Mouse (Mus musculus): ENCODE results near the gene 1700029H14Rik. TPM values are rescaled to one million over a fixed set of nuclear protein-coding genes. Genes with fewer than 3 reads are reported as not detected.

The 1700029H14Rik gene
- polyA plus RNA-seq, 1 experiment from 2014 or later = not detected

DNA sequence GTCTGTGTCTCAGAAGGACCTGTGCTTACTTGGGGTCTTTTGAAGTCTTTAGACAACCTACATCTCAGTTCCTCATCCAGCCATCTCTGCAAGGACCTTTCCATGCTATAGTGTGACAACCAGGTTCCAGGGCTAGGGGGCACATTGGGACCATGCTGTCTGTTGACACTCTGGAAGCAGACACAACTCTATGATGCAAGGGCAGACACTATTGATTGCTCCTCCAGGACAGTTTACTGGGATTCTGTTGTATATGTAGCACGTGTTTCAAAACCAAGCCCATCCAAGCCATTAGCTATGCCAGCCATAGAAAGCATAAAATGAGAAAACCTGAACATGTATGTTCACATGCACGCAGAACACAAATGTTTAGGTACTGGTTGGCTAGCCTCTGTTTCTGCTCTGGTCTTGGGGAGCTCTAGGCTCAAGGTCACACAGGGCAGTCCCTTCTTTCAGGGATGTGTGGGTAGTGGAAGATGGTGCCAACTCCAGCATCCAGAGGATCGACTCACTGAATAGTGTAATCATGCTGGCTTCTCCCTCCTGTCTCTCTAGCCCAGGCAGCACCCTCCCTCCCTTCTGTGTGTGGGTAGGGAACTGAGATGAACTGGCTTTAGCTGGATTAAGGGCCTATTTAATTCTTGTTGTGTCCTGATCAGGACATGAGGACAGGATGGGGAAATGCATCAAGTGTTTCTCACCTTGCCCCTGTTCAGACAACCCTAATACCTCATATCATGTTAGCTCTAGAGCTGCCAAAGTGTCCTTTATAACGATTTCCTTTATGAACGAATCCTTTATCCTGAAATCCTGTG is 48.5 kb downstream of the 1700029H14Rik start:
- 86% methylated on average over 5 of the region's 5 CpGs for WGBS

DNA sequence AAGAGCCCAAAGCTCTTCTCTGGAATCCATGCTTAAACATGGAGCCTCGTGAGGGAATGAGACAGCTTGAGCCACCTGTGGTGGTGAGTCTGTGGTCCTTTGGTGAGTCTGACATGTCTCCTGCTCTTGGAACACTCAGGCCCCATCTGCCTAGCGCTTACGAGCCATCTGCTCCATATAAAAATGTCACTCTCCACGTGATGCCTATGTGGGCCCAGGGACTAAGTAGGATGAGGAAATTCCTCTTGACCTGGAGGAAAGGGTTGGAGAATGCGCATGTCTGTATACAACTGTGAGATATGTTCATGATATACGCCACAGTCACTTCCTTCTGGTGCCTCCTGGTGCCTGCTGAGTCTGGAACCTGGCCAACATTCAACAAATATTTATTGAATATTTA is 49.6 kb downstream of the 1700029H14Rik start:
- H3K4me1 ChIP-seq = no peaks in the 10 kb centered on the region
- H3K27ac ChIP-seq = no peak overlapping the region
- H3K4me3 ChIP-seq = no peak overlapping the region
- H3K36me3 ChIP-seq = no peaks in the 10 kb centered on the region
- DNase-seq (ENCODE audit: low spot score) = no peak
- no peaks in the 10 kb centered on the region for H3K27me3 ChIP-seq (ENCODE audit: low read depth, poor library complexity, severe bottlenecking)
- H3K9me3 ChIP-seq (replicated peaks) = no peaks in the 10 kb centered on the region
- WGBS = 80% methylated on average over 6 of the region's 6 CpGs

More for the DNA sequence above, 48.5 kb downstream of the 1700029H14Rik start:
- Histone ChIP-seq H3K4me1 (no peaks in the 10 kb centered on the region), H3K27ac (no peak overlapping the region), H3K4me3 (no peak overlapping the region), H3K36me3 (no peaks in the 10 kb centered on the region), H3K27me3 (ENCODE audit: low read depth, poor library complexity, severe bottlenecking) (no peaks in the 10 kb centered on the region), H3K9me3 (replicated peaks) (no peaks in the 10 kb centered on the region)
- no peak for DNase-seq (ENCODE audit: low spot score)

DNA sequence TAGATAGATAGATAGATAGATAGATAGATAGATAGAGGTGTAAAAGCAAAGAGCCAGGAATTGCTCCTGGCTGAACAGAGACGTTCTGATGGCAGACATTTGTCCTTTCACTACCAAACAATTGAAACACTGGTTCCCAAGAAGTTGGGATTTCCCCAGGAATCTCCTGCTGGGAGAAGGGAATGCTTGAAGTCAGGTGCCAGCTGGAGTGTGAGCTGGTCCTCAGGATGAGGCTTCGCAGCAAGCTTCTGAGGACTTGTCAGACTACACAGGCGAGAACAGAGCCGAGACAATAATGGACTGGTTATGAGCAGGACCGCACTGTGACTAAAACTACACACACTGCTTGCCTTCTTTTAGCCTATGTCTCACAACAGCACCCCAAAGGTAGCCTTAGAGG is 50.2 kb downstream of the 1700029H14Rik start:
- Histone ChIP-seq H3K4me1 (no peaks in the 10 kb centered on the region), H3K36me3 (no peaks in the 10 kb centered on the region), H3K4me3 (no peak overlapping the region), H3K27me3 (ENCODE audit: low read depth, poor library complexity, severe bottlenecking) (no peaks in the 10 kb centered on the region), H3K27ac (no peak overlapping the region), H3K9me3 (replicated peaks) (no peaks in the 10 kb centered on the region)
- 70% methylated on average over 5 of the region's 5 CpGs for WGBS
- no peak for DNase-seq (ENCODE audit: low spot score)

DNA sequence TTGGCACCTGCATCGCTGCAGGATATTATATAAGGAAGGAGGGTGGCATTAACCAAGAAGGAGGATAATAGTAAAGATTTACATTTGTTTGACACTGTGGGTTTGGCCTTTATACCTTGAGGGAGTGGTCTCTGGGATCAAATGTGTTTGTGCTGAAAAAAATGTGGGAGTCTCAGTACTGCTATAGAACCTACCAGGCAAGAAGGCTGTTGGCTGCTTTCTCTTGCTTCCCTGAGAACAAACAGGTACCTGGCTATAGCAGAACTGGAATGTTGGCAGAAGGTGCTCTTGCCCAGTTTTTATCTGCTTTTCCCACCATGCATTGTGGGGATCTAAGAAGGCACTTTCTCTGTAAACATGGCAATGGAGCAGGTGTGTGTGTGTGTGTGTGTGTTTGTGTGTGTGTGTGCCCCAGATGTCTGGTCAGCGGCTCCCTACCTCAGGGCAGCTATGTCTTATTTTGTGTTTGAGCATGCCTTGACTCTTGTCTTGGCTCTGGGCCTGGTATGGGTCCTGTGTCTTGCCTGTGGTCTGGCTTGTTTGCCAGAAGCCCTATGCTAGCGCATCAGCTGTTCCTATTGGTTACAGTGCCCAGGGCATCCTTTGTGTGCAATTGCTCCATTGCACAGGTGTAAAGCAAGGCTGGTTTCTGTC is 54.9 kb downstream of the 1700029H14Rik start:
- no peak for DNase-seq (ENCODE audit: low spot score)
- Histone ChIP-seq H3K4me3 (no peak overlapping the region), H3K9me3 (replicated peaks) (no peaks in the 10 kb centered on the region), H3K27ac (no peak overlapping the region), H3K4me1 (no peaks in the 10 kb centered on the region), H3K27me3 (ENCODE audit: low read depth, poor library complexity, severe bottlenecking) (no peaks in the 10 kb centered on the region), H3K36me3 (no peaks in the 10 kb centered on the region)
- WGBS = 86% methylated on average over 3 of the region's 3 CpGs

DNA sequence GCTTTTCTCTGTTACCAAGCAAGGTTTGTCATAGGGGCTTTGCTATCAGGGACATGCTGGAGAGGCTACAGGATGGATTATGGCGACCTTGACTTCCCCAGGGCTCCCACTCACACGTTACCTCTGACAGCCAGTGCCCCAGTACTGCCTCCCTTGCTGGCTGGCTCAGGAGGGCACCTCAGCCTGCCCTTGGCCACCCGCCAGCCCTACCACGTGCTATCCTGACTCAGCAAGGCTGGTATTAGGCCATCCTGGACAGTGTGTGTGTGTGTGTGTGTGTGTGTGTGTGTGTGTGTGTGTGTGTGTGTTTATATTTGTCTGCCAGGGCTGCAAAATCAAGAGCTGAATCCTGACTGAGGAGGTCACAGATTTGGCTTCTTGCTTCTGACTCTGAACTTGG is 55.4 kb downstream of the 1700029H14Rik start:
- WGBS = 76% methylated on average over 4 of the region's 4 CpGs
- no peak for DNase-seq (ENCODE audit: low spot score)
- H3K27me3 ChIP-seq (ENCODE audit: low read depth, poor library complexity, severe bottlenecking) = no peaks in the 10 kb centered on the region
- no peak overlapping the region for H3K4me3 ChIP-seq
- H3K36me3 ChIP-seq = no peaks in the 10 kb centered on the region
- H3K4me1 ChIP-seq = no peaks in the 10 kb centered on the region
- no peak overlapping the region for H3K27ac ChIP-seq
- H3K9me3 ChIP-seq (replicated peaks) = no peaks in the 10 kb centered on the region

DNA sequence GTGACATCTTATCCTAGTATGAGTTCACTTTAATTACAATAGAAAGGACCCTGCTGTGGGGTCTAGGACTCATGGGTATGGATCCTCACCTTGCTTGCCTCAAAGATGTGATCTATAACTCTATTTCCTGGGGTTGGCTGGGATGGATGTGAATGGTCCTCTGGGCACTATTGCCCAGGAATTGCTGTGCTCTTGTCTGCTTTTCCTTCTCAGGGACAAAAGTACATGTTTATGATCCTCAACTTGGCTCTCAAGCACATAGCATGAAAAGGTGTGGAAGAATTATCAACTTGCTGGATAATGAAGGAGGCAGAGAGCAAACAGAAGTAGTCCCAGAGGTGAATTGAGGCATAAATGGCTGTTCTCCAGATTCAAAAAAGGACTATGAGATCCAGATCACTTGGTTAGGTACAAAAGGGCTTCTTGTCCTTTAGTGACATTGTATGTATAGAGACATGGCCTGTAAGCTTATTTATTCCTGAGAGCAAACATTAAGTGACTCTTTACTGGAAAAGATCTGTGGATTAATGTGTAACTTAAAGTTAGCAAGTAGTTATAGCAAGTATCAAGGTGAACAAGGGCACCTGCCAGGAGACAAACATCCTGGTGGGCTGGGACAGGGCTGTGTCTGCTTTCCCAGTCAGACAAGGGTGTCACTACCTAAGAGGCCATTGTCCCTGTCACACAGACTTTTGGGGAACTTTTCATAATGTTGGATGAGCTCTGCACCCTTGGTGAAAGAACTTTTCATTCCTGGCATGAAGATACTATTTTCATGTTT is 57.2 kb downstream of the 1700029H14Rik start:
- H3K4me1 ChIP-seq = no peaks in the 10 kb centered on the region
- no peaks in the 10 kb centered on the region for H3K36me3 ChIP-seq
- H3K27me3 ChIP-seq (ENCODE audit: low read depth, poor library complexity, severe bottlenecking) = no peaks in the 10 kb centered on the region
- H3K27ac ChIP-seq = no peak overlapping the region
- H3K4me3 ChIP-seq = no peak overlapping the region
- no peaks in the 10 kb centered on the region for H3K9me3 ChIP-seq (replicated peaks)
- DNase-seq (ENCODE audit: low spot score) = no peak

DNA sequence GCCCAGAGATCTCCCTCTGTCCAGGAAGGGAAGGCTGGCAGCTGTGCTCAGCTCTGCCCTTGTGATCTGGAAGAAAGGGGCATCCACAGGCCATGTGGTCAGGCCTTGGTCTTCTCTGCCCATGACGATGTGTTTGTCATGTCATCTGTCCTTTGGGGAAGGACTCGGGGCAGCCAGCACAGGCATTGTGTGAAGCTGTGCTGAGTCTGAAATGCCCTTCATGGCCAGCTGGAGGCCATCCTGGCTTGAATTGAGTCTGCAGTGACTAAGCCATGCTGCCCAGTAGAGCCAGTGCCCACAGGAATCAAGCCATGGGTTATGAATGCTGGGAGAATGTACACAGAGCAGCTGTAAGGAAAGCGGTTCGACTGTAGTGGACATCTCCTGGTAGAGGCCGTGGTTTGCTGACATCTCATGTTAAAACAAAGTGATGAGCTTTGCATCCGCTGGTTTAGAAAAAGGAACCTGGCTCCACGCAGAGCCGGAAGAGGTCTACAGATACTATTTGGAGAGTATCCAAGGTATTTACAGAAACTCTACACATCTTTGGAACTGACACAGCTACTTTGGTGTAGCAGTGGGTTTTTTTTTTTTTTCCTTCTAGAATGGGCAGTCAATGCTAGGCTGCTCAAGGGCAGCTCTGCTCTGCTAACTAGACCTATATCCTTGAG is 58.2 kb downstream of the 1700029H14Rik start:
- no peak overlapping the region for H3K4me3 ChIP-seq
- 90% methylated on average over 8 of the region's 8 CpGs for WGBS
- H3K27ac ChIP-seq = no peak overlapping the region
- H3K27me3 ChIP-seq (ENCODE audit: low read depth, poor library complexity, severe bottlenecking) = no peaks in the 10 kb centered on the region
- no peaks in the 10 kb centered on the region for H3K4me1 ChIP-seq
- no peaks in the 10 kb centered on the region for H3K36me3 ChIP-seq
- no peaks in the 10 kb centered on the region for H3K9me3 ChIP-seq (replicated peaks)
- DNase-seq (ENCODE audit: low spot score) = no peak

DNA sequence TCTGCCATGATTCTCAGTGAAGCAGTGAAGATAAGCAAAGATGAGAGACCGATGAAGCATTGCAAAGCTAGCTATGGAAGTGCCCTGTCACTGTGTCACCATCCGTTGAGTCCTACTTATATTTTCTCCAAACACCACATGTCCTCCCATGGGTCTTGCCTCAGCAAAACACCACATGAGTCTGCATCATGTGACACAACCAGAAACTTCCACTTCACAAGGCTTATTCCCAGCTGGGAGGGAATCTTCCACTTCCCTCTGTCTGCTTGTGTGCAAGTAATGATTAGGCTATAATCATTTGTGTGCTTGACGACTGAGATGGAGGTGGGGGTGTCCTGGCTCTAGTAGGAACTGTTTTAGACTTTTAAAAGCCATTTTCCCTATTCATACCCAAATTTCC is 61.0 kb downstream of the 1700029H14Rik start:
- no peaks in the 10 kb centered on the region for H3K9me3 ChIP-seq (replicated peaks)
- no peak overlapping the region for H3K4me3 ChIP-seq
- no peaks in the 10 kb centered on the region for H3K27me3 ChIP-seq (ENCODE audit: low read depth, poor library complexity, severe bottlenecking)
- no peak overlapping the region for H3K27ac ChIP-seq
- 90% methylated on average over 3 of the region's 3 CpGs for WGBS
- DNase-seq (ENCODE audit: low spot score) = no peak
- no peaks in the 10 kb centered on the region for H3K36me3 ChIP-seq
- no peaks in the 10 kb centered on the region for H3K4me1 ChIP-seq

Other genes with a start within 250 kb of the 1700029H14Rik start
- 183 and 197 TPM in 2 replicates for gene Tfdp1, start 223.7 kb downstream of the 1700029H14Rik start, polyA plus RNA-seq (2016; fragmentation: Nextera tagmentation; extraction: Ambion mirVana)
- not detected in 2 replicates for gene Atp4b, start 165.6 kb downstream of the 1700029H14Rik start, polyA plus RNA-seq (2016; fragmentation: Nextera tagmentation; extraction: Ambion mirVana)
- 0.06 TPM in 2 replicates for gene Grk1, start 157.4 kb downstream of the 1700029H14Rik start, polyA plus RNA-seq (2016; fragmentation: Nextera tagmentation; extraction: Ambion mirVana)
- gene Tmem255b, start 127.3 kb downstream of the 1700029H14Rik start, polyA plus RNA-seq (2016; fragmentation: Nextera tagmentation; extraction: Ambion mirVana) = 0.29 and 0.40 TPM in 2 replicates
- gene Gas6, start 68.0 kb downstream of the 1700029H14Rik start, polyA plus RNA-seq (2016; fragmentation: Nextera tagmentation; extraction: Ambion mirVana) = 3.4 and 4.3 TPM in 2 replicates
- gene Rasa3, start 115.1 kb upstream of the 1700029H14Rik start, polyA plus RNA-seq (2016; fragmentation: Nextera tagmentation; extraction: Ambion mirVana) = 17.0 and 18.1 TPM in 2 replicates
- gene Cfap97d2, start 143.4 kb upstream of the 1700029H14Rik start, polyA plus RNA-seq (2016; fragmentation: Nextera tagmentation; extraction: Ambion mirVana) = not detected in 2 replicates
- gene Cdc16, start 195.2 kb upstream of the 1700029H14Rik start, polyA plus RNA-seq (2016; fragmentation: Nextera tagmentation; extraction: Ambion mirVana) = 210 and 233 TPM in 2 replicates
- gene Upf3a, start 223.2 kb upstream of the 1700029H14Rik start, polyA plus RNA-seq (2016; fragmentation: Nextera tagmentation; extraction: Ambion mirVana) = 36.8 and 41.1 TPM in 2 replicates